In genomic region chr2:77171444-77172240, GRCm38 (mm10) we compare ENCODE assay signal across 8 mouse cellular contexts. TPM values are rescaled to one million over a fixed set of nuclear protein-coding genes. Genes with fewer than 3 reads are reported as not detected.
A peak's percentile ranks its signal among the peaks of the same experiment; 100 is the strongest.
DNase-seq lines count a peak whose midpoint lies in the region; ATAC-seq and TF ChIP-seq lines count a peak whose summit lies in the region.

No protein-coding gene starts in this region.

- no peak overlapping the region for H3K9ac ChIP-seq in embryonic facial prominence, embryonic 15.5 days

- WGBS in embryonic facial prominence, embryonic 15.5 days = 27% methylated on average over 23 of the region's 23 CpGs
- WGBS in lung, adult 2 months = 28% methylated on average over 23 of the region's 23 CpGs

- no peaks in the 10 kb centered on the region for H3K36me3 ChIP-seq in embryonic facial prominence, embryonic 15.5 days

- H3K4me1 ChIP-seq in embryonic facial prominence, embryonic 15.5 days = peaks cover 29% of the 10 kb centered on the region
- H3K4me1 ChIP-seq in lung, adult 2 months (ENCODE audit: control insufficient read depth, insufficient read depth, low read length) = peaks cover 11% of the 10 kb centered on the region

- peak; percentile 50 to 53 for DNase-seq in cerebellum, postnatal 10 days
- DNase-seq in heart, postnatal 10 days = peak; percentile 67 to 70
- DNase-seq in kidney, postnatal 36 days = peak; percentile 86 to 90
- DNase-seq in lung, adult 2 months = peak; percentile 62
- DNase-seq in ovary, postnatal 36 days (ENCODE audit: low spot score) = peak; percentile 18
- DNase-seq in adrenal gland, adult 18-20 months (ENCODE audit: low spot score in 2 of 2) = no peak

- TF ChIP-seq POLR2A in lung, adult 2 months (IDR thresholded peaks at IDR 0.05; ENCODE audit: borderline replicate concordance, extremely low read depth, low read depth, low read length) = no peak; the same call in 1 of the 2 replicates

- H3K4me3 ChIP-seq in embryonic facial prominence, embryonic 15.5 days (replicated peaks) = peak overlapping the region; percentile 16; the same call in 1 of the 2 replicates
- peak overlapping the region; percentile 19 for H3K4me3 ChIP-seq in lung, adult 2 months (replicated peaks; ENCODE audit: extremely low read depth, low read depth, low read length)

- H3K4me2 ChIP-seq in embryonic facial prominence, embryonic 15.5 days (replicated peaks) = peak overlapping the region; percentile 34

- TF ChIP-seq CTCF in lung, adult 2 months (IDR thresholded peaks at IDR 0.05; ENCODE audit: insufficient read depth, low read length) = no peak

- H3K27ac ChIP-seq in embryonic facial prominence, embryonic 15.5 days (replicated peaks) = peak overlapping the region; percentile 45; the same call in 1 of the 2 replicates

- intact Hi-C loops in heart, postnatal 10 days (cut with DNase I) = no loop called here

- H3K9me3 ChIP-seq in embryonic facial prominence, embryonic 15.5 days (replicated peaks) = no peaks in the 10 kb centered on the region

- no peak for ATAC-seq in cerebellum, adult (ENCODE audit: insufficient number of reproducible peaks, low FRiP score, low TSS enrichment)
- ATAC-seq in embryonic facial prominence, embryonic 15.5 days (ENCODE audit: insufficient number of reproducible peaks, low FRiP score, low TSS enrichment, low read depth) = peak; percentile 56; the same call in 1 of the 2 replicates

- H3K27me3 ChIP-seq in embryonic facial prominence, embryonic 15.5 days = no peaks in the 10 kb centered on the region

RNA-seq across cellular contexts. Expression of gene Ccdc141, which starts 1.2 kb away (rescaled TPM):
- 22.0 and 30.3 TPM in 2 replicates for polyA plus RNA-seq in embryonic facial prominence, embryonic 15.5 days (2015; fragmentation: Nextera tagmentation; extraction: Ambion mirVana)
- 100 to 1,000 TPM; 185 to 219 TPM for total RNA-seq in heart, postnatal 10 days (2021)
- polyA plus RNA-seq in lung, adult 2 months (2012; rRNA removed) = 15.9 and 19.8 TPM in 2 replicates
- 1 to 10 TPM; 4.1 to 5.0 TPM for total RNA-seq in adrenal gland, adult 18-20 months (2021)

Comparison
In these comparisons a context has a peak if more than half of its experiments do, and no peak if none do; other contexts are left out.
1. DNase-seq: peak in cerebellum, postnatal 10 days (2 of 2), heart, postnatal 10 days (2 of 2), kidney, postnatal 36 days (2 of 2), lung, adult 2 months (single experiment) and ovary, postnatal 36 days (single experiment); none in adrenal gland, adult 18-20 months (0 of 2).
2. RNA of gene Ccdc141, which starts 1.2 kb away (total RNA-seq): 185 to 219 TPM in heart, postnatal 10 days; 4.1 to 5.0 TPM in adrenal gland, adult 18-20 months; every median in the first group is over 10 times any median in the second.